Mouse (Mus musculus): Measurements from ENCODE around the gene Poc5. TPM values are rescaled to one million over a fixed set of nuclear protein-coding genes. Genes with fewer than 3 reads are reported as not detected.

Gene Poc5
- total RNA-seq, 1 experiment: 14.8 TPM

GRCm38 (mm10) chr13:96414384-96414783, 26.3 kb downstream of the Poc5 start:
- H3K4me3 ChIP-seq (ENCODE audit: insufficient read depth in 1 of 2, low read depth in 1 of 2, low read length in 2 of 2, poor library complexity in 1 of 2, severe bottlenecking in 1 of 2): no peak overlapping the region
- no peak overlapping the region for H3K9ac ChIP-seq (ENCODE audit: insufficient read depth, low read depth, low read length, poor library complexity, severe bottlenecking)
- in situ Hi-C loops (cut with MboI; ENCODE audit: low sequenced_read_pairs in 2 of 2, unreplicated experiment in 2 of 2): no loop called here
- no peak overlapping the region for H3K27ac ChIP-seq (ENCODE audit: insufficient read depth, low read depth, low read length, poor library complexity, severe bottlenecking)
- DNase-seq (ENCODE audit: low read depth, low spot score): no peak
- TF ChIP-seq CHD2 (IDR thresholded peaks at IDR 0.05; ENCODE audit: low read depth, low read length) (no peak), ZNF384 (IDR thresholded peaks at IDR 0.05; ENCODE audit: low read depth, low read length) (no peak), HCFC1 (IDR thresholded peaks at IDR 0.05; ENCODE audit: borderline replicate concordance, insufficient read depth, low read length) (no peak), MAFK (IDR thresholded peaks at IDR 0.05; ENCODE audit: insufficient read depth, low read depth, low read length) (no peak), ZC3H11A (IDR thresholded peaks at IDR 0.05; ENCODE audit: borderline replicate concordance, low read depth, low read length) (no peak)
- peaks cover 2% of the 10 kb centered on the region; the same call in 1 of the 2 replicates for H3K36me3 ChIP-seq (ENCODE audit: control insufficient read depth, insufficient read depth, low read length, poor library complexity, severe bottlenecking)
- no peaks in the 10 kb centered on the region for H3K9me3 ChIP-seq (ENCODE audit: control insufficient read depth, insufficient read depth, low read depth, low read length)
- H3K4me1 ChIP-seq (ENCODE audit: control insufficient read depth in 2 of 2, insufficient read depth in 2 of 2, low read length in 2 of 2, poor library complexity in 1 of 2): no peaks in the 10 kb centered on the region

GRCm38 (mm10) chr13:96416380-96416779, 28.3 kb downstream of the Poc5 start:
- Histone ChIP-seq H3K4me3 (ENCODE audit: insufficient read depth in 1 of 2, low read depth in 1 of 2, low read length in 2 of 2, poor library complexity in 1 of 2, severe bottlenecking in 1 of 2) (no peak overlapping the region), H3K27ac (ENCODE audit: insufficient read depth, low read depth, low read length, poor library complexity, severe bottlenecking) (no peak overlapping the region), H3K9me3 (ENCODE audit: control insufficient read depth, insufficient read depth, low read depth, low read length) (no peaks in the 10 kb centered on the region), H3K9ac (ENCODE audit: insufficient read depth, low read depth, low read length, poor library complexity, severe bottlenecking) (no peak overlapping the region), H3K4me1 (ENCODE audit: control insufficient read depth in 2 of 2, insufficient read depth in 2 of 2, low read length in 2 of 2, poor library complexity in 1 of 2) (no peaks in the 10 kb centered on the region), H3K36me3 (ENCODE audit: control insufficient read depth, insufficient read depth, low read length, poor library complexity, severe bottlenecking) (0 out of 2 replicates have a peak, but pooled peaks cover 2% of the 10 kb centered on the region)
- in situ Hi-C loops (cut with MboI; ENCODE audit: low sequenced_read_pairs in 2 of 2, unreplicated experiment in 2 of 2): no loop called here
- TF ChIP-seq ZNF384 (IDR thresholded peaks at IDR 0.05; ENCODE audit: low read depth, low read length): no peak
- TF ChIP-seq HCFC1 (IDR thresholded peaks at IDR 0.05; ENCODE audit: borderline replicate concordance, insufficient read depth, low read length): no peak
- TF ChIP-seq ZC3H11A (IDR thresholded peaks at IDR 0.05; ENCODE audit: borderline replicate concordance, low read depth, low read length): no peak
- TF ChIP-seq MAFK (IDR thresholded peaks at IDR 0.05; ENCODE audit: insufficient read depth, low read depth, low read length): no peak
- TF ChIP-seq CHD2 (IDR thresholded peaks at IDR 0.05; ENCODE audit: low read depth, low read length): no peak
- no peak for DNase-seq (ENCODE audit: low read depth, low spot score)

GRCm38 (mm10) chr13:96417261-96417813, 29.2 kb downstream of the Poc5 start:
- in situ Hi-C loops (cut with MboI; ENCODE audit: low sequenced_read_pairs in 2 of 2, unreplicated experiment in 2 of 2): no loop called here
- H3K36me3 ChIP-seq (ENCODE audit: control insufficient read depth, insufficient read depth, low read length, poor library complexity, severe bottlenecking): 0 out of 2 replicates have a peak, but pooled peaks cover 2% of the 10 kb centered on the region
- no peaks in the 10 kb centered on the region for H3K4me1 ChIP-seq (ENCODE audit: control insufficient read depth in 2 of 2, insufficient read depth in 2 of 2, low read length in 2 of 2, poor library complexity in 1 of 2)
- no peaks in the 10 kb centered on the region for H3K9me3 ChIP-seq (ENCODE audit: control insufficient read depth, insufficient read depth, low read depth, low read length)
- no peak for DNase-seq (ENCODE audit: low read depth, low spot score)
- no peak overlapping the region for H3K27ac ChIP-seq (ENCODE audit: insufficient read depth, low read depth, low read length, poor library complexity, severe bottlenecking)
- H3K9ac ChIP-seq (ENCODE audit: insufficient read depth, low read depth, low read length, poor library complexity, severe bottlenecking): no peak overlapping the region
- H3K4me3 ChIP-seq (ENCODE audit: insufficient read depth in 1 of 2, low read depth in 1 of 2, low read length in 2 of 2, poor library complexity in 1 of 2, severe bottlenecking in 1 of 2): no peak overlapping the region
- TF ChIP-seq CHD2 (IDR thresholded peaks at IDR 0.05; ENCODE audit: low read depth, low read length) (no peak), ZC3H11A (IDR thresholded peaks at IDR 0.05; ENCODE audit: borderline replicate concordance, low read depth, low read length) (no peak), MAFK (IDR thresholded peaks at IDR 0.05; ENCODE audit: insufficient read depth, low read depth, low read length) (no peak), HCFC1 (IDR thresholded peaks at IDR 0.05; ENCODE audit: borderline replicate concordance, insufficient read depth, low read length) (no peak), ZNF384 (IDR thresholded peaks at IDR 0.05; ENCODE audit: low read depth, low read length) (no peak)

DNA sequence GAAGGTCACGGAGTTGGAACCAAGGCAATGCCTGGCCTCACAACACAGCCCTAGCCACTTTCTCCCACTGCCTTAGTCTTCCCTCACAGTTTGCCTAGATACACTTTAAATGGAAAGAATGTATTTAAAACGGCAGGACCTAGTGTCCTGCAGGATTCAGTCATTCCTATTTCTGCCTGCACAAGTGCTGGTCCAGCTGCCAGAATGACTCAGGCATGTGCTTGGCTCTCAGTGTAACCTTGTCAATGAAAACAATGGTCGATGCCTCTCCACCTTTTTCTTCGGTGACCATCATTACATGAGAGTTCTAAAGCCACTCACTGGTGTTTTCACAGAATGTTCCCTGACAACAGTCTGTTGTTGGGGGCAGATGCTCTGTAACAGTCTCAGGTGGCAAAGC, 30.4 kb downstream of the Poc5 start:
- in situ Hi-C loops (cut with MboI; ENCODE audit: low sequenced_read_pairs in 2 of 2, unreplicated experiment in 2 of 2): no loop called here
- Histone ChIP-seq H3K27ac (ENCODE audit: insufficient read depth, low read depth, low read length, poor library complexity, severe bottlenecking) (no peak overlapping the region), H3K4me3 (ENCODE audit: insufficient read depth in 1 of 2, low read depth in 1 of 2, low read length in 2 of 2, poor library complexity in 1 of 2, severe bottlenecking in 1 of 2) (no peak overlapping the region), H3K9ac (ENCODE audit: insufficient read depth, low read depth, low read length, poor library complexity, severe bottlenecking) (no peak overlapping the region), H3K9me3 (ENCODE audit: control insufficient read depth, insufficient read depth, low read depth, low read length) (no peaks in the 10 kb centered on the region), H3K4me1 (ENCODE audit: control insufficient read depth in 2 of 2, insufficient read depth in 2 of 2, low read length in 2 of 2, poor library complexity in 1 of 2) (no peaks in the 10 kb centered on the region), H3K36me3 (ENCODE audit: control insufficient read depth, insufficient read depth, low read length, poor library complexity, severe bottlenecking) (0 out of 2 replicates have a peak, but pooled peaks cover 2% of the 10 kb centered on the region)
- TF ChIP-seq ZNF384 (IDR thresholded peaks at IDR 0.05; ENCODE audit: low read depth, low read length): no peak
- no peak for TF ChIP-seq ZC3H11A (IDR thresholded peaks at IDR 0.05; ENCODE audit: borderline replicate concordance, low read depth, low read length)
- TF ChIP-seq HCFC1 (IDR thresholded peaks at IDR 0.05; ENCODE audit: borderline replicate concordance, insufficient read depth, low read length): no peak
- DNase-seq (ENCODE audit: low read depth, low spot score): no peak

GRCm38 (mm10) chr13:96421230-96421629, 33.1 kb downstream of the Poc5 start:
- Histone ChIP-seq H3K36me3 (ENCODE audit: control insufficient read depth, insufficient read depth, low read length, poor library complexity, severe bottlenecking) (no peaks in the 10 kb centered on the region), H3K9ac (ENCODE audit: insufficient read depth, low read depth, low read length, poor library complexity, severe bottlenecking) (no peak overlapping the region), H3K9me3 (ENCODE audit: control insufficient read depth, insufficient read depth, low read depth, low read length) (no peaks in the 10 kb centered on the region), H3K4me1 (ENCODE audit: control insufficient read depth in 2 of 2, insufficient read depth in 2 of 2, low read length in 2 of 2, poor library complexity in 1 of 2) (no peaks in the 10 kb centered on the region), H3K27ac (ENCODE audit: insufficient read depth, low read depth, low read length, poor library complexity, severe bottlenecking) (no peak overlapping the region), H3K4me3 (ENCODE audit: insufficient read depth in 1 of 2, low read depth in 1 of 2, low read length in 2 of 2, poor library complexity in 1 of 2, severe bottlenecking in 1 of 2) (no peak overlapping the region)
- DNase-seq (ENCODE audit: low read depth, low spot score): no peak
- TF ChIP-seq ZC3H11A (IDR thresholded peaks at IDR 0.05; ENCODE audit: borderline replicate concordance, low read depth, low read length) (no peak), MAFK (IDR thresholded peaks at IDR 0.05; ENCODE audit: insufficient read depth, low read depth, low read length) (no peak), ZNF384 (IDR thresholded peaks at IDR 0.05; ENCODE audit: low read depth, low read length) (no peak), HCFC1 (IDR thresholded peaks at IDR 0.05; ENCODE audit: borderline replicate concordance, insufficient read depth, low read length) (no peak), CHD2 (IDR thresholded peaks at IDR 0.05; ENCODE audit: low read depth, low read length) (no peak)
- in situ Hi-C loops (cut with MboI; ENCODE audit: low sequenced_read_pairs in 2 of 2, unreplicated experiment in 2 of 2): no loop called here

All from ES-E14 (cell line).